Mouse (Mus musculus) spleen, adult 12 weeks (tissue): Measurements from ENCODE around the gene Myadm.
A peak's percentile ranks its signal among the peaks of the same experiment; 100 is the strongest.
"Not testable (repeated sequence)": the region's sequence is repeated elsewhere in the genome, so short reads cannot be mapped to it uniquely, and the experiment has no call there.

ENCODE experiments used
- DNase-seq: peaks from one replicate; pipeline ENCODE4 v3.0.0; 2022; ENCODE audit warnings: low spot score

Myadm gene

DNA sequence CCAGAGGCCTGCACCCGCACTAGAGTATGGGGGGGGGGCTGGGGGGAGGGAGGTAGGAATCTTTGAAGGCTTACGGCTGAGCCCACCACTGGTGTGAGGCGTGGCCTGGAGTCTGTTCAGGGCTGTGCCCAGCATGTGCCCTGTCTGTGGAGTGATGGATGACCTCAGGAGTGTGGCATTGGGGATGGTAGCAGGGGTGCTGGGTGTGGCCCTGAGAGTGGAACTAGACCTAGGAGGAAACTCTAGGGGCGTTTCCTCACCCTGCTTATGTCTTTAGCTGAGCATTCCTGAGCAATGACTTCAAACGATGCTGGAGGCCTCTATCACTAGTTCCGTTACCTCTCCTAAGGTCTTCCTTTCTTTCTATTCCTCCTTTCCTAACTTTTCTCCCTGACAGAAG is 2.3 kb downstream of the Myadm start:
- DNase-seq = no peak

DNA sequence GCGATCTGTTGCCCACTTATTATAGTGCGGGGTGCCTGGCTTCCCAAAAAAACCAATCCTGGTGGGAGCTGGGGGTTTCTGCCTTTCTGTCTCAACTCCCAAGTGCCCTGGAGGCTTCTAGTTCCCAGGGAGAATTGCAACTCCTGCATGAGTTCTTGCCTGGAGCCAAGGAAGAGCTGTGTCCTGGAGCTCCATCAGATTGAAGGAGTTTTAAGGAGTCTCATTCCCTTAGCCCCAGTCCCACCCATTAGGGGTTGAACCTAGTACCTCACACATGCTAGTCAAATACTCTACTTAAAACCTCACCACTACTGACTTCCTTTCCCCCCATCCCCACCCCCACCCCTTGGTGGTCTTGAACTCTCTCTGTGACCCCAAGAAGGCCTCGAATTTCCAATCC is 2.9 kb downstream of the Myadm start:
- no peak for DNase-seq

- DNase-seq = not testable (repeated sequence)
Measured at GRCm38 (mm10) chr7:3292271-3292670, 3.4 kb downstream of the Myadm start.

DNA sequence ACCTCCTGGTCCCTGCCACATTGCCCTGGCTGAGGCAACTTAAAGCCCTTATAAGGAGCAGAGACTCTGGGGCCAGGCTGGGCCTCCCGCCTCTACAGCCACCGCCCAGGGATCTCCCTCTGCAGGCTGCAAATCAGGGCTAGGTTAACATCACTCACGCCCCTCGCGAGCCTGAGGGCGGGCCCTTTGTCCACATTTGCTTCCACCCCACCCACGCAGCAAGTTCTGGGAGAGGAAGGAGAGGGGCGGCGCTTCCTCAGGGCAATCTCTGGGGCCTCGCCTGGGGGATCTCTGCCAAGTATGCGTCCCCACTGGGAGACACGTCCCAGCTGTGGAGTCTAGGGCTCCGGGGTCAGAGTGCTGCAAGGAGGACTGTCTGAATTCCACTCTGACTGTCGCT is 3.9 kb downstream of the Myadm start:
- DNase-seq = peak; percentile 15

DNA sequence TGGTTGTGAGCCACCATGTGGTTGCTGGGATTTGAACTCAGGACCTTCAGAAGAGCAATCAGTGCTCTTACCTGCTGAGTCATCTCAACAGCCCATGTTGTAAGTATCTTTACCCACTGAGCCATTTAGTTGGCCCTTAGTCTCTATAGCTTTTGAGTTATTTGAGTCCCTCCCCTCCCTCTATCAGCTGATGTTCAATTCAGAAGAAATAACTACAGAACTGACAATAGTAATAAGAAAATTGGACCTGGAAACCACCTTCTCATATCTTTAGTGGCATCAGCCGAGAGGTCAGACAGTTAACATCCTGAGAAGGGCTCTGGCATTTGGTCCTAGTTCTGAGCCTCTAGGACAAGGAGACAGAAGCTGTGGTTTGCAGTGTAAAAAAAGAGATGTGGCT is 5.9 kb downstream of the Myadm start:
- no peak for DNase-seq

- DNase-seq = no peak
Measured at GRCm38 (mm10) chr7:3295321-3296110, 6.6 kb downstream of the Myadm start.

GRCm38 (mm10) chr7:3296711-3297110 is 7.8 kb downstream of the Myadm start:
- no peak for DNase-seq

DNA sequence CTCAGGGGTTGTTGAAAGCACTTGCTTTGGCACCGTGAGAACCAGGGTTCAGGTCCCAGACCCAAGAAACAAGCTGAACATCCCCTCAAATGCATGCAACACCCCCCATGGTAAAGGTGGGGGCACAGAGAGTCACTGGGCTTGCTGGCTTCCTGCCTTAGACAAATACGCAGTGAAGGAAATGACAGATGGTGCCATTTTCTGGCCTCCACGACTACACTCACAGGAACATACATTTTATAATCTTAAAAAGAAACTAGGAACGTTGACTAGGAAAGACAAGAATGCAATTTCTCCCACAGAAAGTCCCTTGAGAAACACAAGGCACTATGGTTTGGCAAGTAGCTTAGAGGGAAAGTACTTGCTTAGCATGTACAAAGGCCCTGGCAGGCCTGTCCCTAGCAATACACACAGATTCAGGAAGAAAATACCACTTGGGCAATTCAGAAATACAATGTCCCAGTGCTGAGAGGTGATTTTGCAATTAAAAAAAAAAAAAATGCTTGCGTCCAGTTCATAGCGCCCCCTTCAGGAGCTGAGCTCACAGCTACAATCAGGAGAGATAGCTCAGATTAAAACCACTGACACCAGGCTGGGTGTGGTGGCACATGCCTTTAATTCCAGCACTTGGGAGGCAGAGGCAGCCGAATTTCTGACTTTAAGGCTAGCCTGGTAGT is 11.2 kb downstream of the Myadm start:
- DNase-seq = no peak

DNA sequence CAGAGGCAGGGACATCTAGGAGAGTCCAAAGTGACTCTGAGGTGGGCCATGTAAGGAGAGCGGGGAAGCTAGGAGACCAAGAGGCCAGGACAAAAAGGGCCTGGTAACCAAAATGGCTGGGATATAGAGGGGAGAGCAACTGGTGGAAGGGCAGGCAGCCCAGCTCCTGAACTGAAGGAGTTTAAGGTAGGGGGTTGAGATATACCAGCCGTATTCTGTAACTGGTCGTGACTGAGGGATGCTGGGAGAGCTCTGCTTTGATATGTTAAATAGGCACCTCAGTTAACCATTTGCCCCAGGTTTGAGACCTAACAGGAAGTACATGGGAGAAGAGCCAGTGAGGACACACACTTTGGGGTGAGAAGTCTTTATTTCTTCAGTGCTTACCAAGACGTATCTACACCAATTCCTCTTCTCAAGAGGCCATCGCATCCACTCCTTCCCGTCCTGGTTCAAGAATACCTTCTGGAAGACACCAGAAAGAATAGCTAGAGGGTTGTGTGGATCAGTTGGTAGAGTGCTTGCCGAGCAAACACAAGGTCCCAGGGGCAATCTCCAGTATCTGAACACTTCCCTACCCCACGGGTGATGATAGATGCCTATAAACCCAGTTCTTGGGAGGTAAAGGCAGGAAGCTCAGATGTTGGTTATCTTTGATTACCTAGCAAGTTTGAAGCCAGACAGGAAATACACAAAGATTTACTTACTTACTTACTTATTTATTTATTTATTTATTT is 12.2 kb downstream of the Myadm start:
- DNase-seq = no peak

DNA sequence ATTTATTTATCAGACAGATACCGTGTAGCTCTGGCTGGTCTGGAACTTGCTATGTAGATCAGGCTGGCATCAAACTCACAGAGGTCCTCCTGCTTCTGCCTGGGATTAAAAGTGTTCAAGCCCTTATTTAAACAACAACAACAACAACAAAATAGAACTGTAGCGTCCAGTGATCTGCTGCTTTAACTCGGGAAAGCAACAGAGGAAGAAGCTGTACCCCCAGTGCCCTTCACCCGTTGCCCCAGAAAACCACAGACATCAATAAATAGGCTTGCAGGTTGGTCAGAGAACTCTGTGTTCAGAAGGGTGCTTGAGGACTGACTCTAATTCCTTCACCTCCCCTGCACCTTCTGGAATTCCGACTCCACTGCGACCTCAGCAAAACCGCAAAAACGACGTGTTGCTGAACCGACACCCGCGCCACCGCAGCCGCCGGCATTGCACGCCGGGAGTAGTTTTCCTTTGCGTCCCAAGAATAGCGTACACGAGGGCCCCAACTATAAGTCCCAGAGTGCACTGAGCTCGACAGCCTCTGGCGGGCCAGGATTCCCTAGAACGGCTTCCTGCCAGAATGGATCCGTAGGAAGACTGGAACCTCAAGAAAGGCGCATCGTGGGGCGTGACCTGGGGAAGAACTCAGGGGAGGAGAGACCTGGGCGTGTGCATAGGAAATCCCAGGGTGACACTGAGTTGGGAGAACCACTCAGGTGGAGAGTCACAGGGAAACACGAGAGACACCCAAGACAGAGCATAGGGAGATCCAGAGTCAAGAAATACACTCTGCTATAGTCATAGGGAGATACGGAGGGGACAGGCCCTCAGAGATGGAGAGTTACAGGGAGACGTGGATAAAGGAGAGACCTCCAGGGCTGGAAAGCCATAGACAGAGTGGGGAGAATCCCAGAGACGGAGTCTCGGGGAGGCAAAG is 13.0 kb downstream of the Myadm start:
- DNase-seq = no peak

- DNase-seq = no peak
Measured at GRCm38 (mm10) chr7:3302556-3303275, 13.8 kb downstream of the Myadm start.

DNA sequence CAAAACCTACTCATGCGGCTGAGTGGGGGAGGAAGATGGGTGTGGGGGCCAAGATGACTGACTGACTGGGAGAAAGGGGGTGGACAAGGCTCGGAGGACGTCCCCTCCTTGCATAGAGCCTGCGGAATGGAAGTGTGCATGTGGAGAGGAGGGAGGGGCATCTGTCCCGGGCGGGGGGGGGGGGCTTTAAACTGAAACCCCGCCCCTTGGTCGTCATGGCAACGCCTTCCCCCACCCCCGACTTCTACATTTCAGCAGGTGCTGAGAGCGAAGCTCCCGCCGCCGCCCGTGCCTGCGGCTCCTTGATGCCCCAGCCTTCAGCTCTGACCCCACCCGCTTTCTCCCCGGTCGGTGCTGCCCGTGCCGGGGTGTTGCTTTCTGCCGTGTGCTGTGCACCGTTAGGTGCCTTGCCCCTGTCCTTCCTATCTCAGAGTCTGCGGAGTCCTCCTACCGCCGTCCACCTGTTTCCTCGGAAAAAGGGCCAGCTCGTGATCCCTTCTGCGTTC is 14.4 kb downstream of the Myadm start:
- DNase-seq = no peak

GRCm38 (mm10) chr7:3303789-3304188 is 14.9 kb downstream of the Myadm start:
- no peak for DNase-seq

GRCm38 (mm10) chr7:3304298-3304697 is 15.4 kb downstream of the Myadm start:
- DNase-seq = peak; percentile 34

DNA sequence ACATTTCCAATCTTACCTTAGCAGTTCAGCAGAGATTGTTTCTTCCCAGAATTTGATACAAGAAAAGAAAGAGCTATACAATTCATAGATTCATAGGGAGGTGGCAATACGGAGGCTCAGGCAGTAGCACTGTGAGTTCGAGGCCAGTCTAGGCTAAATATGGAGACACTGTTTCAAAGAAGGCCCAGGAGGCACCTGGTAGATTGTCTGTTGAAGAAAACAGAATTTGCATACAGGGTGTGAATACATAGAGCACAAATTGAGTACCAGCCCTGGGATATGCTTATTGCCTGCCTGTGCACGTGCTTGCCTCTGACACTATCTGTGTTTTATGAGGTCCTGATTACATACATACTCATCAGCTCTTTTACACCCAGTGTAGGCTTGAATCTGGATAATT is 17.5 kb downstream of the Myadm start:
- no peak for DNase-seq

GRCm38 (mm10) chr7:3308646-3309045 is 19.8 kb downstream of the Myadm start:
- DNase-seq = no peak

GRCm38 (mm10) chr7:3310233-3310632 is 21.4 kb downstream of the Myadm start:
- DNase-seq = no peak

DNA sequence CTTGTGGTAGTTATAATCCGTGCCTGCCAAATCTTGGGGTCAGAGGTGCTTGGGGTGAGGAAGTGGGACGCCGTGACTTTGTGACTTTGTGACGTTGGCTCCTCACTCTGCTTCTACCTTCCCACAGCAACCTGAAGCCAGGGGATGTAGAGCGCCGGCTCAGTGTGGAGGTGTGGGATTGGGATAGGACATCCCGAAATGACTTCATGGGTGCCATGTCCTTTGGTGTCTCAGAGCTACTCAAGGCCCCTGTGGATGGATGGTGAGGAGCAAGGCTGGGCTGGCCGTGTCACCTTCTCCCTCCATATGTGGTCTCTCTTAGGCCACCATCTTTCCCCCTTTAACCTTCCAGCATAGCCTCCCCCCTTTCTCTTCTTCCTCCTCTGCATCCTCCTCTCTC is 24.7 kb downstream of the Myadm start:
- DNase-seq = no peak

GRCm38 (mm10) chr7:3314121-3314520 is 25.2 kb downstream of the Myadm start:
- no peak for DNase-seq

DNA sequence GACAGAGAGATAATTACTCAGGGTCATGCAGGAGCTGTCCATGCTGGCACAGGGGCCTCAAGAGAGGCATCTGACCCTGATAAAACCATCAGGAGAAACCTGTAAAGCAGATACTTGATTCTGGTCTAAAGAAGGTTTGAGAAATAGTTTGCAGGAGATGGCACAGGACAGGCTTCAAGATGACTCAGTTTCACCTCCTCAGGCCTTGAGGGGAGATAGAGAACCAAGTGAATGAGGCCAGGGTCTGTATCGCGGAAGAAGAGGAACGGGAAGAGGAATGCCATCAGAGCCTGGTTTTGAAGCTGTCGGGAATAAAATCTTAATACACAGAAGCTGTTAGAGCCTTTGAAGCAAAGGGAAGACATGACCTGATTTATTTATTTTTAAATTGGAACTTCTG is 28.8 kb downstream of the Myadm start:
- DNase-seq = no peak

GRCm38 (mm10) chr7:3320856-3321255 is 32.0 kb downstream of the Myadm start:
- DNase-seq = no peak
